Mouse (Mus musculus) heart, embryonic 14.5 days (tissue): ENCODE results near the gene Pnlip. TPM values are rescaled to one million over a fixed set of nuclear protein-coding genes. Genes with fewer than 3 reads are reported as not detected.

ENCODE experiments used
- ATAC-seq: fragments of 200-750 bp; cut with Nextera tagmentation; 2 replicates; pipeline ENCODE4 v1.8.0; 2017; ENCODE audit warnings: low read depth, moderate TSS enrichment; ENCODE audit not compliant: insufficient number of reproducible peaks, insufficient read depth, low FRiP score
- H3K27ac ChIP-seq, 2 experiments: fragments of 200-500 bp in 1 of 2; fragments of 300-500 bp in 1 of 2; sonication (generic) in 1 of 2; replicated peaks in 1 of 2; 2 replicates each; pipeline ENCODE4 v1.5.1; 2012 to 2014; ENCODE audit warnings: low read depth in 2 of 2, low read length in 2 of 2, control low read depth in 1 of 2, mild to moderate bottlenecking in 1 of 2, mixed read lengths in 1 of 2; ENCODE audit not compliant: control insufficient read depth in 1 of 2, insufficient read depth in 1 of 2
- H3K27me3 ChIP-seq: fragments of 300-500 bp; sonication (generic); 2 replicates; pipeline ENCODE4 v1.6.1; 2014; ENCODE audit warnings: mild to moderate bottlenecking, low read length, control low read depth; ENCODE audit not compliant: control insufficient read depth, insufficient read depth
- H3K36me3 ChIP-seq: fragments of 300-500 bp; sonication (generic); 2 replicates; pipeline ENCODE4 v1.6.1; 2014; ENCODE audit warnings: mild to moderate bottlenecking, control low read depth, low read length, mixed read lengths; ENCODE audit not compliant: control insufficient read depth, insufficient read depth
- H3K4me1 ChIP-seq, 2 experiments: fragments of 200-500 bp in 1 of 2; fragments of 300-500 bp in 1 of 2; sonication (generic) in 1 of 2; 2 replicates each; pipeline ENCODE4 v1.6.1; 2012 to 2014; ENCODE audit warnings: low read length in 2 of 2, control low read depth in 1 of 2, mixed read lengths in 1 of 2; ENCODE audit not compliant: control insufficient read depth in 2 of 2, insufficient read depth in 2 of 2
- H3K4me2 ChIP-seq: fragments of 300-500 bp; sonication (generic); 2 replicates; pipeline ENCODE4 v1.6.1; 2014; ENCODE audit warnings: mild to moderate bottlenecking, low read length
- H3K4me3 ChIP-seq, 2 experiments: fragments of 200-500 bp in 1 of 2; fragments of 300-500 bp in 1 of 2; sonication (generic) in 1 of 2; 2 replicates each; pipeline ENCODE4 v1.5.1; 2012 to 2014; ENCODE audit warnings: low read length in 2 of 2, mild to moderate bottlenecking in 2 of 2, control low read depth in 1 of 2, low read depth in 1 of 2, moderate library complexity in 1 of 2; ENCODE audit not compliant: control insufficient read depth in 1 of 2, insufficient read depth in 1 of 2
- H3K9ac ChIP-seq: fragments of 300-500 bp; sonication (generic); 2 replicates; pipeline ENCODE4 v1.6.1; 2014; ENCODE audit warnings: mild to moderate bottlenecking, low read length
- H3K9me3 ChIP-seq: fragments of 300-500 bp; sonication (generic); 2 replicates; pipeline ENCODE4 v1.6.1; 2016; ENCODE audit warnings: low read length, control low read depth; ENCODE audit not compliant: control insufficient read depth
- WGBS: fragments of 180-500 bp; shearing (Covaris S2); extraction: QIAGEN DNeasy Blood & Tissue Kit; methylation state at CpG from one replicate; pipeline ENCODE4 v1.1.7; 2014; 5-methylcytosine and 5-hydroxymethylcytosine counted together
- polyA plus RNA-seq: library from polyadenylated mRNA; unstranded; fragments of >200 nt; fragmentation: Nextera tagmentation; extraction: Ambion mirVana; gene quantifications from 2 replicates; pipeline ENCODE4 v1.2.1, GENCODE M21; 2014

The Pnlip gene
- polyA plus RNA-seq, 1 experiment from 2014 or later: not detected

GRCm38 (mm10) chr19:58627406-58628337 is 24.6 kb upstream of the Pnlip start:
- Histone ChIP-seq H3K4me3 (no peak overlapping the region), H3K9me3 (no peaks in the 10 kb centered on the region)
- no peak for ATAC-seq

GRCm38 (mm10) chr19:58629351-58629773 is 22.9 kb upstream of the Pnlip start:
- Histone ChIP-seq H3K27me3 (no peaks in the 10 kb centered on the region), H3K27ac (no peak overlapping the region), H3K9me3 (no peaks in the 10 kb centered on the region), H3K9ac (no peak overlapping the region), H3K4me2 (no peak overlapping the region), H3K36me3 (no peaks in the 10 kb centered on the region), H3K4me1 (no peaks in the 10 kb centered on the region), H3K4me3 (no peak overlapping the region)
- ATAC-seq: no peak
- WGBS: 54% methylated on average over 3 of the region's 3 CpGs

More at GRCm38 (mm10) chr19:58627406-58628337, 24.6 kb upstream of the Pnlip start:
- Histone ChIP-seq H3K36me3 (no peaks in the 10 kb centered on the region), H3K27me3 (no peaks in the 10 kb centered on the region), H3K9ac (no peak overlapping the region), H3K4me2 (peak overlapping the region; percentile 43; the same call in 1 of the 2 replicates), H3K27ac (no peak overlapping the region), H3K4me1 (no peaks in the 10 kb centered on the region)
- WGBS: 44% methylated on average over 22 of the region's 22 CpGs

GRCm38 (mm10) chr19:58650036-58650435 is 2.3 kb upstream of the Pnlip start:
- no peak for ATAC-seq
- H3K27me3 ChIP-seq: no peaks in the 10 kb centered on the region
- H3K27ac ChIP-seq: no peak overlapping the region
- no peak overlapping the region for H3K4me2 ChIP-seq
- no peak overlapping the region for H3K4me3 ChIP-seq
- H3K36me3 ChIP-seq: no peaks in the 10 kb centered on the region
- H3K9me3 ChIP-seq: no peaks in the 10 kb centered on the region
- WGBS: 68% methylated on average over 5 of the region's 5 CpGs
- H3K9ac ChIP-seq: no peak overlapping the region
- H3K4me1 ChIP-seq: no peaks in the 10 kb centered on the region

GRCm38 (mm10) chr19:58662098-58662497 is 9.8 kb downstream of the Pnlip start:
- no peak overlapping the region for H3K9ac ChIP-seq
- H3K4me3 ChIP-seq: no peak overlapping the region
- H3K4me1 ChIP-seq: no peaks in the 10 kb centered on the region
- no peak for ATAC-seq
- H3K27me3 ChIP-seq: no peaks in the 10 kb centered on the region
- no peak overlapping the region for H3K4me2 ChIP-seq
- WGBS: 57% methylated on average over 4 of the region's 4 CpGs
- no peaks in the 10 kb centered on the region for H3K9me3 ChIP-seq
- H3K27ac ChIP-seq: no peak overlapping the region
- H3K36me3 ChIP-seq: no peaks in the 10 kb centered on the region

- H3K36me3 ChIP-seq: no peaks in the 10 kb centered on the region
- no peaks in the 10 kb centered on the region for H3K4me1 ChIP-seq
- 48% methylated on average over 2 of the region's 2 CpGs for WGBS
- H3K27ac ChIP-seq: no peak overlapping the region
- no peak overlapping the region for H3K9ac ChIP-seq
- no peak overlapping the region for H3K4me3 ChIP-seq
- no peak for ATAC-seq
- no peaks in the 10 kb centered on the region for H3K9me3 ChIP-seq
- no peaks in the 10 kb centered on the region for H3K27me3 ChIP-seq
- H3K4me2 ChIP-seq: no peak overlapping the region
These were observed 11.0 kb downstream of the Pnlip start for GRCm38 (mm10) chr19:58663317-58663716.

- H3K9ac ChIP-seq: no peak overlapping the region
- no peak overlapping the region for H3K4me2 ChIP-seq
- no peaks in the 10 kb centered on the region for H3K9me3 ChIP-seq
- no peak overlapping the region for H3K4me3 ChIP-seq
- H3K27me3 ChIP-seq: no peaks in the 10 kb centered on the region
- H3K4me1 ChIP-seq: no peaks in the 10 kb centered on the region
- no peak for ATAC-seq
- H3K27ac ChIP-seq: no peak overlapping the region
- 65% methylated on average over 5 of the region's 5 CpGs for WGBS
- H3K36me3 ChIP-seq: no peaks in the 10 kb centered on the region
These were observed 12.6 kb downstream of the Pnlip start for GRCm38 (mm10) chr19:58664901-58665300.

GRCm38 (mm10) chr19:58674644-58675043 is 22.3 kb downstream of the Pnlip start:
- Histone ChIP-seq H3K9ac (no peak overlapping the region), H3K9me3 (no peaks in the 10 kb centered on the region), H3K36me3 (no peaks in the 10 kb centered on the region), H3K4me3 (no peak overlapping the region), H3K4me1 (no peaks in the 10 kb centered on the region; a peak in 1 of 4 replicates), H3K27me3 (no peaks in the 10 kb centered on the region), H3K27ac (no peak overlapping the region), H3K4me2 (no peak overlapping the region)
- WGBS: 35% methylated on average over 2 of the region's 2 CpGs
- ATAC-seq: no peak
